Mouse (Mus musculus): ENCODE measurements at regions not wholly inside any gene's neighbourhood (a gene's known extent, or its start where the extent isn't known, plus 50 kb on each side); places are given as distances from the start of the nearest gene placed in this dataset.

- TF ChIP-seq MAFK (IDR thresholded peaks at IDR 0.05; ENCODE audit: insufficient read depth, low read depth, low read length) (no peak), CHD2 (IDR thresholded peaks at IDR 0.05; ENCODE audit: low read depth, low read length) (no peak), ZC3H11A (IDR thresholded peaks at IDR 0.05; ENCODE audit: borderline replicate concordance, low read depth, low read length) (no peak), ZNF384 (IDR thresholded peaks at IDR 0.05; ENCODE audit: low read depth, low read length) (no peak)
Observed at GRCm38 (mm10) chr9:61669729-61670520, 244.4 kb downstream of the Rplp1 start.
